Mouse (Mus musculus) spleen, postnatal 4 days (tissue): ENCODE measurements around the gene C1qtnf5.

Experiments used
- DNase-seq, 2 experiments: peaks; one replicate each; pipeline ENCODE4 v3.0.0; 2022; ENCODE audit warnings: low spot score in 2 of 2

The C1qtnf5 gene

DNA sequence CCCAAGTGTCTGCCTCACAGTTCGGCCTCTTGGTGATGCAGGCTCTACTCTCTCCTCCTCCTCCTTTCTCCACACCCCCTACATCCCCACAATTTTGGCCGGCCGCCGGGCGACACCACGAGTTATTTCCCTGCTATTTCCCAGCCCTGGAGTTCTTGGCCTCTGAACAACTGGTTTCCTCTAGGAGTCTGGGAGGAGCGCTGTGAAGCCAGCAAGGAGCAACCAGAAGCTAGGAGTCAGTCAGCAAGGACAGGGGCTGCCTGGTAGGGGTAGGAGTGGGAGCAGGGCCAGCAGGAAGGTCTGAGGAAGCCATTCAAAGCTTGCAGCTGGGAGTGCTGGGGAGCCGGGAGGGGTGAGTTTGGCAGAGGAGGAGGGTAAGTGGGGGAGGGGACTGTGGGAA lies at the start of gene C1qtnf5:
TSS of gene C1qtnf5 (plus strand) at position 136 of the 400 bp plus-strand sequence.
- peak in 1 of 2 experiments; percentile 45 for DNase-seq

GRCm38 (mm10) chr9:44058606-44059005 lies 48.4 kb upstream of the C1qtnf5 start:
- DNase-seq = no peak

DNA sequence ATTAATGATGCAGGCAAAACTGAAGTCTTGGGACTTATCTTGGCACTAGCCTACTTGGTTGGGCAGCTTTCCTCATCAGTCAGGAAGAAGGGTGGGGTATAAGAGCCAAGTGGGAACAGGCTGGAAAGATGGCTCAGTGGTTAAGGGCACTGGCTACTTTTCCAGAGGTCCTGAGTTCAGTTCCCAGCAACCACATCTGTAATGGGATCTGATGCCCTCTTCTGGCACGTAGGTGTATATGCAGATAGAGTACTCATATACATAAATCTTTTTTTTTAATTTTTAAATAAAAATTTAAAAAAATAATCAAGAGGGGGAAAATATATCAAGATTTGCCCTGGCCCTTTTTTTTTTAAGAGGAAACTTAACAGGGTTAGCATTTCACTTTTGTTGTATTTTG lies 41.9 kb upstream of the C1qtnf5 start:
- DNase-seq = no peak

- DNase-seq = peak; percentile 95 to 99
These were observed 40.2 kb upstream of the C1qtnf5 start, which contains the start of gene Usp2 for GRCm38 (mm10) chr9:44066785-44067225. TSS of gene Usp2 (plus strand) at chr9:44067021.

- DNase-seq = no peak
These were observed 39.6 kb upstream of the C1qtnf5 start for GRCm38 (mm10) chr9:44067241-44067959.

DNA sequence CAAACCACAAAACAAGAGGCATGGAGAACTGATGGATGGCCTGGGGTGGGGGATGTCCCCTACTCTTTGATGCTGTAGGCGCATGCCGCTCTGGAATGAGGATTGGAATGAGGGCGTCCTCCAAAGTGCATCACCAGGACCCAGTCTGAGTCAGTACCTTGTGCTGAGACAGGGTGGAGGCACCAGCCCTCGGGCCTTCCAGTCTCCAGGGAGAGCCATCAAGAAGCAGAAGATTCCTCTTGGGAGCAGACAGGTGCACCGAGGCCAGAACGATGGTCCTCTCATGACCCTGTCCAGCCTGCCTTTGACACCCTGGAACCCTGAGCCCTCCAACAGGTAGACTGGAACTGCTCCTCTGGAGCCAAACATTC lies 39.1 kb upstream of the C1qtnf5 start:
- DNase-seq = no peak

DNA sequence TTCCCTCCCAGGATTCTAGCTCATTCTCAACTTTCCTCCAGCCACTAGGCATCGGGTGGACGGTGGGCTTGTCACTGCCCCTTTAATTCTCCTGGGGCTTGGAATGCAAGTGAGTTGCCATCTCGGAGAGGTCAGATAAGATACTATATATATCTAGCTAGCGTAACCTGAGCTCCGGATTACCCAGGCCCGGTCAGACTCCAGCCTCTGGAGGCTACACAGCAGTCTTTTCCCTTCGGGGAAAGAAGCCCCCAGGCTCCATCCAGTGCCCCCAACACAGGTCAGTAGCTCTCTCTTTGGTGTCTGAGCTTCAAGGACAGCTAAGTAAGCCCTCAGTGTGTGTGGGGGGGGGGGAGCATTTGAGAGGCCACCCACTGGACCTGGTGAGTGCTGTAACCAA lies 37.8 kb upstream of the C1qtnf5 start:
- no peak for DNase-seq

DNA sequence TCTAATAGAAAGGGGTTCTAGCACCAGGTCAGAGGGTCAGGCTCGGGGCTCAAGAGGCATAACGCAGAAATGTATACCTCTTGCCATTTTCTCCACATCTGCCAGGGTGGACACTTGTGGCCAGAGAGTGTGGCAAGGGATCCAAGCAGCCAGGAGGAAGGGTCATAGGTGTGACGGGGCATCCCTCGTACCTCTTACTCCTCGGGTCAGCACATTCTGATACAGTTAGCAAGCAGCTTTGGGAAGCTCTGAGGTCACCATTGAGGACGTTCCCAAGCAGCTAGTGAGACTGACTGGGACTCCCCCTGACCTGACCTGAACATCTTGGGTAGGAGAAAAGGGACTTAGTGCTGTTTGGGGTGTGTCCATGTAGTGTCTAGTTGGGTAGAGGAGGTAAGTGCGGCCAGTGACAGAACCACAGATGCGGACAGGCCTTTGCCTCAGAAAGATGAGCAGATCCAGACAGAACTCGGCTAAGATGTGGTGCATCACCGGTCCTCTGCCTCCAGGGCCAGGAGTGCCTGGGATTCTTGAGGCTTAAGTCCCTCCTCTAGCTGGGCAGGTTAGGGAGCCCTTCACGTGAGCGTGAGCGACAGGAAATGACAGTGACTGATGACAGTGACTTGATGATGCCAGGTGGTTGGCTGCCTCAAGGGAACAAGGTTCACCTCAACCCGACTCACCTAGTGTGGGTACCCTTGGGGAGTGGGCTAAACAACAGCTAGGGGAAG lies 36.8 kb upstream of the C1qtnf5 start:
- DNase-seq = no peak

DNA sequence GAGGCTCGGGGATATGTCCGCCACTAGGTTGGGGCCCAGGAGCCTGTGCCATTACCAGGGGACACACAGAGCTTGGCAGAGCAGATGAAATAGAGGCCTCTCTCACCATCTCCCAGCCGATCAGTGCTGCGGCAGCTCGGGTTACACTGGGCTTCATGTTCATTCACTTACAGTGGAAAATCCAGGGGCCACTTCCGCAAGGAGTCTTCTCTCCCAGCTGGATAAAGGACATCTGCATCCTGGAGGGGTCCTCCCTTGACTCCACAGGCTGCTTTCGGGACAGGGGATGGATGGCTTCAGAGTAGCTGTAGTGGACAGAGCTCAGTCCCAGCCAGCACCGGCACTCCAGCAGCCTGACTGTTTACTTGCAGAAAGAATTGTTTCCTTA lies 36.2 kb upstream of the C1qtnf5 start:
- DNase-seq = no peak

GRCm38 (mm10) chr9:44071914-44072598 lies 35.0 kb upstream of the C1qtnf5 start:
- DNase-seq = no peak

- no peak for DNase-seq
These were observed 34.5 kb upstream of the C1qtnf5 start for GRCm38 (mm10) chr9:44072599-44072915.

DNA sequence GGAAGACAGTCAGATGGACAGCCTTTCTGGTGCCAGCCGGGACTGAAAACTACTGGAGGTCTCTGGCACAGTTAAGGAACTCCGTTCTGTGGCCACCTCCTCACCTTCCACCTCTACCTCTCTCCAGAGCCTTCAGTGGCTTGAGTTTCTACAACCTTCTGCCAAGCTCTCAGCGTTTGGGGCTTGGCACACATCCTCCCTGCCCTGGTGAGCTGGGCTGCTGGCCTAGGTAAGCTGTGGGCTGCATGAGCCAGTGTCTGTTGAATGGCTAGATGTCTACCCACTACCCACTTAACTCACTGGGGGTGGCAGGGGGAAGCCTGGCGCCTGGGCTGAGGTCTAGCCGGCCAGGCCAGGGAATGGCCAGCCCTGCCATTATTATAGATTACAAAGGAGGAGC lies 33.9 kb upstream of the C1qtnf5 start:
- no peak for DNase-seq

DNA sequence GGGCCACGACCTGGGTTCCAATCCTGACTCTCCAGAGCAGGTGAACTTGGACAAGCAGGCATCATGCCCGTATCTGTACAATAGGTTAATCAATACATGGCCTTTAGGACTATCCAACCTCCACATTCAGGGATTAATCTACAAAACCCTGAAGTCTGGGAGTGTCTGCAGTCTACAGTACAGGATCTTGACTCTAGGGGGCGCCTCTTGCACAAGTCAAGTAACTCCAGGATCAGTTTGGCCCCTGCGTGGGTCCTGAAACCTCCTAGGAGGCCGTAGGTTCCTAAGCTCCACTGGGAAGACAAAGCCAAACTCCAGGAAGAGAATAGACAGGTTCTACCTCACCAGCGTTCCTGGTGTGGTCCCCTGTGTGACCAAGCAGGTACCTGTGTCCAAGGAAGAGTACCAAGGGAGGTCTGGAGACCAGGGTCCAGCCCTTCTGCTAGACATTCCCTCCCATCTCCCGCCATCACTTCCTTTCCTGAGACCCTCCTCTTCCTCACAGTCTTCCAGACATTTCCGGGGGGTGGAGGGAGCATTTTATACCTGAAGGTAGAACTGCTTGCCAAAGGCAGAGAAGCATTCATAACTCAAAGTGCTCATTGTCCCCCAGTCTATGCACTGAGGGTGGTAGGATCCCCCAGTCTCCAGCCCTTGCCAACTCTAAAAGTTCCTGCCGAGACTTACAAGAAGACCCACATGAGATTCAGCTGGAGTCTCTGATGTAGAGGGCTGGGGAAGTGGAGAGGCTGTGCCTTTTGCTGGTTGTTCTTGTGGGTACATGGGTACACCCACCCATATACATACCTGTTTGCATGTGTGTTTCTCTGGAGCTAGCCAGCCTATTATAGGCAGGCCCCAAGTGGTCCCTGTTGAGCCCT lies 32.4 kb upstream of the C1qtnf5 start:
- DNase-seq = peak; percentile 37 to 79

GRCm38 (mm10) chr9:44075276-44075995 lies 31.6 kb upstream of the C1qtnf5 start:
- DNase-seq = no peak

DNA sequence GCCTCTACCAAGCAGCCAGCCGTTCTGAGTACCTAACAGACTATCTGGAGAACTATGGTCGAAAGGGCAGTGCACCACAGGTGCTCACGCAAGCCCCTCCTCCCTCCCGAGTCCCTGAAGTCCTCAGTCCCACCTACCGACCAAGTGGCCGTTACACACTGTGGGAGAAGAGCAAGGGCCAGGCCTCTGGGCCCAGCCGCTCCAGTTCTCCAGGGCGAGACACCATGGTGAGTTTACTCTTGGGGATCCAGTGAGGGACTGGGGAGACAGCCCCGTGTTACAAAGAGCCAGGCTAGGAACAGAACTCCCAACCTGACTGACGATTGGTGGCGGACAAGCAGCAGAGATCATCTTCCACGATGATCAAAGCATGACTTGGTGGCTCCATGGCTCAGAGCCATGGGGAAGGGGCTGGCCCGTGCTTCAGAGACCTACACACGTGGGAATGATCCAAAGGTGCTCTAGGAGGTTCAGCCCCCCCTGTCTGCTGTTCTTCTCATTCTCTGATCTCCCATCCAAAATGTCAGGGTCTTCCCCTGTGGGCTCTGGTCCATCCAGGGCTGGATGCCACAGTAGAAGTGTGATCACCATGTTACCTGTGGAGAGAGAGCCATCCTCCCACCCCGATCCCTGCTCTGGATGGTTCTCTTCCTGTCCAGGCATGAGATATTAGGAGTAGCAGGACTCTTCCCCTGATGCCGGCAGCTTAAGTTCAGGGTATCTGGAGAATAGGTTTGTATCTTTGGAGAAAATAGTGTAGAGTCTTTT lies 30.9 kb upstream of the C1qtnf5 start:
- no peak for DNase-seq

DNA sequence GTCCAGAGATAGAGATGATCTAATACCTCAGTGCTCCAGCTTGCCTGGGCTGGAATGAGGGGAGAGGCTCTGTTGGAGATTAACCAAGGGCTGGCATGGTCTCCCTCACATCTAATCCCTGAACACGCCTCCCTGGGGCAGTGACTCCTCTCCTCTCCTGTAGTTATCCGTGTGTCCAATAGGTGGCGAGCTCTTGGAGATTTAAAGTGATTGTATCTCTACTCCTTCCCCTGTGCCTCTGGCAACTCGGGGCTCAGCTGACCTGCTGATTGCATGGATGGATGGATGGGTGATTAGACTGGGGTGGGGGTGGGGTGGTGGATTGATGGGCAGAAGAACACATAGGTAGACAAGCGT lies 30.3 kb upstream of the C1qtnf5 start:
- DNase-seq = peak in 1 of 2 experiments; percentile 47

- DNase-seq = no peak
These were observed 29.7 kb upstream of the C1qtnf5 start for GRCm38 (mm10) chr9:44077266-44077910.

GRCm38 (mm10) chr9:44078136-44078797 lies 28.8 kb upstream of the C1qtnf5 start:
- DNase-seq = no peak
